Mouse (Mus musculus): ENCODE measurements at regions not wholly inside any gene's neighbourhood (a gene's known extent, or its start where the extent isn't known, plus 50 kb on each side); places are given as distances from the start of the nearest gene placed in this dataset.

GRCm38 (mm10) chr12:11887291-11887690 is 374.6 kb upstream of the Fam49a start:
- no peaks in the 10 kb centered on the region for H3K27me3 ChIP-seq (replicated peaks; ENCODE audit: control insufficient read depth, insufficient read depth, low read length)
- no peaks in the 10 kb centered on the region for H3K36me3 ChIP-seq (ENCODE audit: control insufficient read depth, insufficient read depth, low read length)
- H3K4me1 ChIP-seq (ENCODE audit: control insufficient read depth, insufficient read depth, low read length) = no peaks in the 10 kb centered on the region
- TF ChIP-seq POLR2A (IDR thresholded peaks at IDR 0.05; ENCODE audit: low read depth, low read length) (no peak), CTCF (conservative IDR thresholded peaks at IDR 0.05; ENCODE audit: insufficient read depth, insufficient read length, low read depth, low read length) (no peak)
- H3K4me3 ChIP-seq (ENCODE audit: insufficient read depth, low read depth, low read length) = no peak overlapping the region
- no peak overlapping the region for H3K27ac ChIP-seq (ENCODE audit: insufficient read depth, low read depth, low read length)
- DNase-seq = no peak

GRCm38 (mm10) chr12:11899031-11899430 is 362.9 kb upstream of the Fam49a start:
- DNase-seq = no peak
- H3K4me1 ChIP-seq (ENCODE audit: control insufficient read depth, insufficient read depth, low read length) = no peaks in the 10 kb centered on the region

GRCm38 (mm10) chr12:11906588-11906987 is 355.4 kb upstream of the Fam49a start:
- 82% methylated on average over 4 of the region's 4 CpGs for WGBS

More at GRCm38 (mm10) chr12:11899031-11899430, 362.9 kb upstream of the Fam49a start:
- Histone ChIP-seq H3K27me3 (replicated peaks; ENCODE audit: control insufficient read depth, insufficient read depth, low read length) (no peaks in the 10 kb centered on the region), H3K27ac (ENCODE audit: insufficient read depth, low read depth, low read length) (no peak overlapping the region), H3K4me3 (ENCODE audit: insufficient read depth, low read depth, low read length) (no peak overlapping the region), H3K36me3 (ENCODE audit: control insufficient read depth, insufficient read depth, low read length) (no peaks in the 10 kb centered on the region)
- TF ChIP-seq CTCF (conservative IDR thresholded peaks at IDR 0.05; ENCODE audit: insufficient read depth, insufficient read length, low read depth, low read length) (no peak), POLR2A (IDR thresholded peaks at IDR 0.05; ENCODE audit: low read depth, low read length) (no peak)
- 60% methylated on average over 3 of the region's 3 CpGs for WGBS

More at GRCm38 (mm10) chr12:11906588-11906987, 355.4 kb upstream of the Fam49a start:
- no peak for TF ChIP-seq CTCF (conservative IDR thresholded peaks at IDR 0.05; ENCODE audit: insufficient read depth, insufficient read length, low read depth, low read length)
- no peak for TF ChIP-seq POLR2A (IDR thresholded peaks at IDR 0.05; ENCODE audit: low read depth, low read length)
- Histone ChIP-seq H3K27ac (ENCODE audit: insufficient read depth, low read depth, low read length) (no peak overlapping the region), H3K4me1 (ENCODE audit: control insufficient read depth, insufficient read depth, low read length) (no peaks in the 10 kb centered on the region), H3K27me3 (replicated peaks; ENCODE audit: control insufficient read depth, insufficient read depth, low read length) (no peaks in the 10 kb centered on the region), H3K36me3 (ENCODE audit: control insufficient read depth, insufficient read depth, low read length) (no peaks in the 10 kb centered on the region), H3K4me3 (ENCODE audit: insufficient read depth, low read depth, low read length) (no peak overlapping the region)
- no peak for DNase-seq
